Mouse (Mus musculus): ENCODE measurements around the gene Olfr1202. TPM values are rescaled to one million over a fixed set of nuclear protein-coding genes. Genes with fewer than 3 reads are reported as not detected.

Gene Olfr1202
- total RNA-seq (2014; fragmentation: Nextera tagmentation) (not detected in 2 replicates), total RNA-seq (2017) (0.06 and 0.11 TPM in 2 replicates), polyA plus RNA-seq (2012) (not detected in 2 replicates)

DNA sequence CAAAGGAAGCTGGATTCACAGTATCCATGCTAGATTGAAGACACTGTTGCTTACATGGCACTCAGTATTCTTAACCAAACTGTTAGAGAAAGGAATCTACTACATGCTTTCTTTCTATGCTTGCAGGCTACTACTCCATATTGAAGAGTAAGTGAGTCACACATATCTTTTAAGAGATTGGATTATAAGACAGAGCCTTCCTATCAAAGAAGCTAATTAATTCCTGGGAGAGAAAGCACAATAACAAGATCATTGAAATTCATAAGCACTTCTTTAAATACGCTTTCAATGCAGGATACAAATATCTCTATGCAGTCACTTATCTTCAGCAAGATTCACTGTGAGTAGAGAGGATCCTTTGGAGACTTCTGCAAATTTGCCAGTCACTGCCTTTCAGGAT, at the start of gene Olfr1202:
Gene Olfr1202, plus strand, starts transcription at position 301 of the 400 bp plus-strand sequence.
- H3K27me3 ChIP-seq (ENCODE audit: insufficient read depth, low read length): no peaks in the 10 kb centered on the region
- ATAC-seq (ENCODE audit: extremely low read depth, insufficient number of reproducible peaks, low FRiP score, poor library complexity, severe bottlenecking): no peak
- DNase-seq (ENCODE audit: low spot score): no peak
- no peaks in the 10 kb centered on the region for H3K9me3 ChIP-seq (replicated peaks)
- H3K36me3 ChIP-seq (replicated peaks): no peaks in the 10 kb centered on the region
- TF ChIP-seq GATA2 (IDR thresholded peaks at IDR 0.05; ENCODE audit: borderline replicate concordance, low read depth, low read length) (no peak), CTCF (IDR thresholded peaks at IDR 0.05; ENCODE audit: low read depth, low read length) (no peak), TAL1 (conservative IDR thresholded peaks at IDR 0.05; ENCODE audit: low read depth, low read length) (no peak), POLR2AphosphoS5 (IDR thresholded peaks at IDR 0.05; ENCODE audit: insufficient replicate concordance, low read depth, low read length) (no peak), GATA1 (IDR thresholded peaks at IDR 0.05; ENCODE audit: borderline replicate concordance, low read length) (no peak)
- no peak within 1 kb of the TSS for H3K4me3 ChIP-seq (ENCODE audit: low read depth, low read length)
- no peaks in the 10 kb centered on the region for H3K4me1 ChIP-seq (ENCODE audit: insufficient read depth, low read depth, low read length)

GRCm38 (mm10) chr2:88770388-88770787, 43.9 kb upstream of the Olfr1202 start, which contains the start of gene Olfr1200:
TSS of gene Olfr1200 (minus strand) at chr2:88770488.
- ATAC-seq (ENCODE audit: extremely low read depth, insufficient number of reproducible peaks, low FRiP score, poor library complexity, severe bottlenecking): no peak
- Histone ChIP-seq H3K4me1 (ENCODE audit: insufficient read depth, low read depth, low read length) (no peaks in the 10 kb centered on the region), H3K9me3 (replicated peaks) (no peaks in the 10 kb centered on the region), H3K4me3 (ENCODE audit: low read depth, low read length) (no peak within 1 kb of the TSS), H3K27me3 (ENCODE audit: insufficient read depth, low read length) (no peaks in the 10 kb centered on the region), H3K36me3 (replicated peaks) (no peaks in the 10 kb centered on the region)
- no peak for DNase-seq (ENCODE audit: low spot score)
- TF ChIP-seq GATA1 (IDR thresholded peaks at IDR 0.05; ENCODE audit: borderline replicate concordance, low read length) (no peak), GATA2 (IDR thresholded peaks at IDR 0.05; ENCODE audit: borderline replicate concordance, low read depth, low read length) (no peak), POLR2AphosphoS5 (IDR thresholded peaks at IDR 0.05; ENCODE audit: insufficient replicate concordance, low read depth, low read length) (no peak)

GRCm38 (mm10) chr2:88792736-88793135, 21.6 kb upstream of the Olfr1202 start, which contains the start of gene Olfr1201:
TSS of gene Olfr1201 (plus strand) at chr2:88793036.
- no peak for ATAC-seq (ENCODE audit: extremely low read depth, insufficient number of reproducible peaks, low FRiP score, poor library complexity, severe bottlenecking)
- TF ChIP-seq CTCF (IDR thresholded peaks at IDR 0.05; ENCODE audit: low read depth, low read length) (no peak), POLR2AphosphoS5 (IDR thresholded peaks at IDR 0.05; ENCODE audit: insufficient replicate concordance, low read depth, low read length) (no peak), GATA2 (IDR thresholded peaks at IDR 0.05; ENCODE audit: borderline replicate concordance, low read depth, low read length) (no peak), GATA1 (IDR thresholded peaks at IDR 0.05; ENCODE audit: borderline replicate concordance, low read length) (no peak), TAL1 (conservative IDR thresholded peaks at IDR 0.05; ENCODE audit: low read depth, low read length) (no peak)
- no peaks in the 10 kb centered on the region for H3K4me1 ChIP-seq (ENCODE audit: insufficient read depth, low read depth, low read length)
- no peaks in the 10 kb centered on the region for H3K36me3 ChIP-seq (replicated peaks)
- H3K9me3 ChIP-seq (replicated peaks): 0 out of 2 replicates have a peak, but pooled peaks cover 2% of the 10 kb centered on the region
- no peak for DNase-seq (ENCODE audit: low spot score)
- no peak within 1 kb of the TSS for H3K4me3 ChIP-seq (ENCODE audit: low read depth, low read length)
- H3K27me3 ChIP-seq (ENCODE audit: insufficient read depth, low read length): no peaks in the 10 kb centered on the region

- TF ChIP-seq TAL1 (conservative IDR thresholded peaks at IDR 0.05; ENCODE audit: low read depth, low read length) (no peak), GATA1 (IDR thresholded peaks at IDR 0.05; ENCODE audit: borderline replicate concordance, low read length) (no peak), CTCF (IDR thresholded peaks at IDR 0.05; ENCODE audit: low read depth, low read length) (no peak), GATA2 (IDR thresholded peaks at IDR 0.05; ENCODE audit: borderline replicate concordance, low read depth, low read length) (no peak), POLR2AphosphoS5 (IDR thresholded peaks at IDR 0.05; ENCODE audit: insufficient replicate concordance, low read depth, low read length) (no peak)
- Histone ChIP-seq H3K4me1 (ENCODE audit: insufficient read depth, low read depth, low read length) (no peaks in the 10 kb centered on the region), H3K4me3 (ENCODE audit: low read depth, low read length) (no peak within 1 kb of the TSS), H3K27me3 (ENCODE audit: insufficient read depth, low read length) (no peaks in the 10 kb centered on the region), H3K9me3 (replicated peaks) (0 out of 2 replicates have a peak, but pooled peaks cover 5% of the 10 kb centered on the region), H3K36me3 (replicated peaks) (no peaks in the 10 kb centered on the region)
- DNase-seq (ENCODE audit: low spot score): no peak
- no peak for ATAC-seq (ENCODE audit: extremely low read depth, insufficient number of reproducible peaks, low FRiP score, poor library complexity, severe bottlenecking)
These were observed 15.1 kb downstream of the Olfr1202 start, which contains the start of gene Olfr1205 for GRCm38 (mm10) chr2:88829437-88829836. TSS of gene Olfr1205 (plus strand) at chr2:88829737.

DNA sequence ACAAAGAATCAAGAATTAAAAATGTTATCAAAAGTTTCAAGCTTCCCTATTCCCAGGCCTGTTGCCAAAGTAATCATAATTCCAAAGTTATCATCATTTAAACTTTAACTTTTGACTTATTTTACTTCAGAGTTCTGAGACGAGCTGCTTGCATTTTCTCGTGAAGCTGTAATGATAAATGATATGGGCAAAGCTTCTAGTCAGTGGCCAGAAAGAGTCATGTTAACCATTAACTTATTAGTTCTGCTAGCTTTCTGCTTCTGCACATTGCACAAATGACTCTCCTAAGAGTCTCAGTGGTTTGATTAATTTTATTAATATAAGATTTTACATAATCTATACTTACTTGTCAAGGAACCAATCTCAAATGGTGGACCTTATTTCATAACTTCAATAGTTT, 24.2 kb downstream of the Olfr1202 start:
- no peak for DNase-seq (ENCODE audit: low spot score)
- H3K4me3 ChIP-seq (ENCODE audit: low read depth, low read length): no peak overlapping the region
- ATAC-seq (ENCODE audit: extremely low read depth, insufficient number of reproducible peaks, low FRiP score, poor library complexity, severe bottlenecking): no peak

GRCm38 (mm10) chr2:88848992-88849391, 34.7 kb downstream of the Olfr1202 start, which contains the start of gene Olfr1204:
TSS of gene Olfr1204 (plus strand) at chr2:88849292.
- DNase-seq (ENCODE audit: low spot score) (no peak), ATAC-seq (ENCODE audit: extremely low read depth, insufficient number of reproducible peaks, low FRiP score, poor library complexity, severe bottlenecking) (no peak)

More for the DNA sequence above, 24.2 kb downstream of the Olfr1202 start:
- no peaks in the 10 kb centered on the region for H3K4me1 ChIP-seq (ENCODE audit: insufficient read depth, low read depth, low read length)
- H3K9me3 ChIP-seq (replicated peaks): no peaks in the 10 kb centered on the region
- no peaks in the 10 kb centered on the region for H3K27me3 ChIP-seq (ENCODE audit: insufficient read depth, low read length)
- no peaks in the 10 kb centered on the region for H3K36me3 ChIP-seq (replicated peaks)
- no peak for TF ChIP-seq GATA2 (IDR thresholded peaks at IDR 0.05; ENCODE audit: borderline replicate concordance, low read depth, low read length)
- no peak for TF ChIP-seq TAL1 (conservative IDR thresholded peaks at IDR 0.05; ENCODE audit: low read depth, low read length)
- no peak for TF ChIP-seq CTCF (IDR thresholded peaks at IDR 0.05; ENCODE audit: low read depth, low read length)
- no peak for TF ChIP-seq GATA1 (IDR thresholded peaks at IDR 0.05; ENCODE audit: borderline replicate concordance, low read length)
- TF ChIP-seq POLR2AphosphoS5 (IDR thresholded peaks at IDR 0.05; ENCODE audit: insufficient replicate concordance, low read depth, low read length): no peak

More at GRCm38 (mm10) chr2:88848992-88849391, 34.7 kb downstream of the Olfr1202 start, which contains the start of gene Olfr1204:
- no peak for TF ChIP-seq TAL1 (conservative IDR thresholded peaks at IDR 0.05; ENCODE audit: low read depth, low read length)
- no peak for TF ChIP-seq CTCF (IDR thresholded peaks at IDR 0.05; ENCODE audit: low read depth, low read length)
- Histone ChIP-seq H3K27me3 (ENCODE audit: insufficient read depth, low read length) (no peaks in the 10 kb centered on the region), H3K36me3 (replicated peaks) (no peaks in the 10 kb centered on the region), H3K4me3 (ENCODE audit: low read depth, low read length) (no peak within 1 kb of the TSS), H3K9me3 (replicated peaks) (no peaks in the 10 kb centered on the region; the same call in 1 of the 2 replicates), H3K4me1 (ENCODE audit: insufficient read depth, low read depth, low read length) (no peaks in the 10 kb centered on the region)
